Mouse (Mus musculus): ENCODE data around the gene Tpsg1. TPM values are rescaled to one million over a fixed set of nuclear protein-coding genes. Genes with fewer than 3 reads are reported as not detected.
A peak's percentile ranks its signal among the peaks of the same experiment; 100 is the strongest.

Gene Tpsg1
- polyA plus RNA-seq, 1 experiment from 2014 or later: 16.6 TPM

- 38% methylated on average over 9 of the region's 9 CpGs for WGBS
- no peak for ATAC-seq (ENCODE audit: insufficient number of reproducible peaks, low FRiP score, low TSS enrichment, low read depth)
- H3K4me2 ChIP-seq: no peak overlapping the region
These were observed 4.9 kb downstream of the Tpsg1 start for GRCm38 (mm10) chr17:25374011-25374410.

GRCm38 (mm10) chr17:25394526-25394925 lies 25.5 kb downstream of the Tpsg1 start:
- WGBS: 78% methylated on average over 4 of the region's 4 CpGs

More at GRCm38 (mm10) chr17:25374011-25374410, 4.9 kb downstream of the Tpsg1 start:
- Histone ChIP-seq H3K36me3 (peaks cover 37% of the 10 kb centered on the region), H3K9ac (no peak overlapping the region), H3K9me3 (no peaks in the 10 kb centered on the region), H3K4me3 (no peak overlapping the region), H3K4me1 (peaks cover 5% of the 10 kb centered on the region; the same call in 1 of the 2 replicates), H3K27ac (no peak overlapping the region), H3K27me3 (no peaks in the 10 kb centered on the region)

DNA sequence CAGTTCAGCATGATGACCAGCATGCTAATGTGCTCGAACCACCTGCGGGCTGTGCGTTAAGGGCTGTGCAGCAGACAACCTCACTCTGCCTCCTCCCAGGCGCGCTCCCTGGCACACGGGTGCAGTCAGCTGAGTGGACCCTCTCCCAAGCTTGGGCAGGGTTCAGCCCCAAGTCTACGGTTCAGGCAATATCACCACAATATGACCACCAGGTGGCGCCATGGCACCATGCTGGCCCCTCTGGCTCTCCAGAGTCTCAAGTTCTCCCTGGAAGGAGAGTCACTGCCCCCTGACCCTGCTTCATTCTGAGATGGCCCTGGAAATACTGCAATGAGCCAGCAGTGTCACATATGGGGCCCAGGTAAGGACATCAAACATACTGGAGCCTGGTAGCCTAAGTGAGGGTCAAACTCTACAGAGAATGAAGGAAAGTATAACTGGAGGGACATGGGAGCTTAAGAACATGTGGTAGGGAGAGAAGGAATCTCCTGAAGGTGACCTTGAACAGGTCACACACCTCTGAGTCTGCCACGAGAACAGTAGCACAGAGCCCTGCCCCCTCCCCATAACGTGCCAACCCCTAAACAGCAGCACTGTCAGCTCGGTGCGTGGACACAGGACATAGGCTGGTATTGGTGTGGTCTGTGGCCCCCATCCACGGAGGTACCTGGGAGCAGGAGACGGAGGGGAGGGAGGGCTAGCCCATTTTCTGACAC lies 28.9 kb downstream of the Tpsg1 start:
- Histone ChIP-seq H3K36me3 (peaks cover 16% of the 10 kb centered on the region), H3K4me2 (no peak overlapping the region), H3K27me3 (no peaks in the 10 kb centered on the region), H3K9me3 (no peaks in the 10 kb centered on the region), H3K9ac (no peak overlapping the region), H3K4me3 (no peak overlapping the region), H3K27ac (no peak overlapping the region), H3K4me1 (peaks cover 10% of the 10 kb centered on the region; the same call in 1 of the 2 replicates)
- no peak for ATAC-seq (ENCODE audit: insufficient number of reproducible peaks, low FRiP score, low TSS enrichment, low read depth)
- 25% methylated on average over 14 of the region's 14 CpGs for WGBS

More at GRCm38 (mm10) chr17:25394526-25394925, 25.5 kb downstream of the Tpsg1 start:
- Histone ChIP-seq H3K4me3 (no peak overlapping the region), H3K27ac (no peak overlapping the region), H3K4me1 (peaks cover 10% of the 10 kb centered on the region; the same call in 1 of the 2 replicates), H3K36me3 (peaks cover 41% of the 10 kb centered on the region), H3K9ac (no peak overlapping the region), H3K9me3 (no peaks in the 10 kb centered on the region), H3K4me2 (no peak overlapping the region), H3K27me3 (no peaks in the 10 kb centered on the region)
- no peak for ATAC-seq (ENCODE audit: insufficient number of reproducible peaks, low FRiP score, low TSS enrichment, low read depth)

DNA sequence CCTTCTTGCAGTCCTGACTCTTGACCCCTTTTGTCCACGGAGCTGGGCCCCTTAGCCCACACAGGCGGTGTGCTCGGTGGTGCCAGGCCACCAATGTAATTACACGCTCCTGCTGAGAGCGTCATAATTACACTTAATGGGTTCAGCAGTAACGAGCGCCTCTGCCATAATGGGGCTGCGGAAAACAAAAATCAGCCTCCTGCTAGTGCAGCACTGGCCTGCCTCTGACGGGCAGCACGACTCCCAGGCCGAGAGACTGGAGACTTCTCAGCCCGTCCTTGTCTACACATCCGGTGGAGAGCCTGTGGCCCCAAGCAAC lies 29.4 kb downstream of the Tpsg1 start:
- WGBS: 26% methylated on average over 13 of the region's 13 CpGs
- Histone ChIP-seq H3K4me1 (peaks cover 10% of the 10 kb centered on the region; the same call in 1 of the 2 replicates), H3K27ac (no peak overlapping the region), H3K9ac (no peak overlapping the region), H3K4me2 (no peak overlapping the region), H3K36me3 (peaks cover 12% of the 10 kb centered on the region), H3K9me3 (no peaks in the 10 kb centered on the region), H3K4me3 (no peak overlapping the region), H3K27me3 (no peaks in the 10 kb centered on the region)
- no peak for ATAC-seq (ENCODE audit: insufficient number of reproducible peaks, low FRiP score, low TSS enrichment, low read depth)

DNA sequence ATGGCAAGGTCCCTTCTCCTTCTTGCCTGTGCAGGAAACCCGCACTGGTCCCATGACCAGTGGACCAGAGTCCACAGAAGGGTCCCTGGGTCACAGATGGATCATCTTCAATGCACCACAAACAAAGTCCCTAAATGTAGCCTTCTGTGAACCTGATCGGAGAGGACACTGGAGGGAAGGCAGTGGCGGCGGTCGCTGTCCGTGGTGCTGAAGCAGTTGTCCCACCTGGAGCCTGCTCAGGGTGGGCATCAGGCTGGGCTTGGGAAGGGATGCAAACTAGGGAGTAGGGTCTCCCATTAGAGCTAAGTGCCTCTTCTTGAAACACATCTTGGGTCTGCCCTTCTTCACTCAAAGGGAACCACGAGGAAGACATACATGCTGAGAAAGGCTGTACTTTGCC lies 31.4 kb downstream of the Tpsg1 start:
- Histone ChIP-seq H3K4me2 (no peak overlapping the region), H3K36me3 (no peaks in the 10 kb centered on the region; the same call in 1 of the 2 replicates), H3K27ac (no peak overlapping the region), H3K9me3 (no peaks in the 10 kb centered on the region), H3K4me3 (no peak overlapping the region), H3K27me3 (no peaks in the 10 kb centered on the region), H3K4me1 (peaks cover 17% of the 10 kb centered on the region), H3K9ac (no peak overlapping the region)
- no peak for ATAC-seq (ENCODE audit: insufficient number of reproducible peaks, low FRiP score, low TSS enrichment, low read depth)
- 5% methylated on average over 7 of the region's 7 CpGs for WGBS

GRCm38 (mm10) chr17:25401491-25401890 lies 32.4 kb downstream of the Tpsg1 start:
- no peaks in the 10 kb centered on the region; the same call in 1 of the 2 replicates for H3K36me3 ChIP-seq
- WGBS: 52% methylated on average over 4 of the region's 4 CpGs
- H3K9me3 ChIP-seq: no peaks in the 10 kb centered on the region
- peaks cover 27% of the 10 kb centered on the region for H3K4me1 ChIP-seq
- no peak overlapping the region for H3K27ac ChIP-seq
- no peak overlapping the region for H3K9ac ChIP-seq
- ATAC-seq (ENCODE audit: insufficient number of reproducible peaks, low FRiP score, low TSS enrichment, low read depth): no peak
- H3K27me3 ChIP-seq: no peaks in the 10 kb centered on the region
- no peak overlapping the region for H3K4me3 ChIP-seq
- H3K4me2 ChIP-seq: no peak overlapping the region

GRCm38 (mm10) chr17:25402224-25402623 lies 33.2 kb downstream of the Tpsg1 start:
- Histone ChIP-seq H3K36me3 (no peaks in the 10 kb centered on the region), H3K27me3 (no peaks in the 10 kb centered on the region), H3K9ac (no peak overlapping the region), H3K4me3 (no peak overlapping the region), H3K4me1 (peaks cover 35% of the 10 kb centered on the region), H3K4me2 (no peak overlapping the region), H3K27ac (no peak overlapping the region), H3K9me3 (no peaks in the 10 kb centered on the region)
- no peak for ATAC-seq (ENCODE audit: insufficient number of reproducible peaks, low FRiP score, low TSS enrichment, low read depth)
- WGBS: 84% methylated on average over 13 of the region's 13 CpGs

- Histone ChIP-seq H3K4me1 (peaks cover 38% of the 10 kb centered on the region), H3K4me3 (no peak overlapping the region), H3K27ac (no peak overlapping the region), H3K9ac (no peak overlapping the region), H3K36me3 (no peaks in the 10 kb centered on the region), H3K9me3 (no peaks in the 10 kb centered on the region), H3K4me2 (no peak overlapping the region), H3K27me3 (no peaks in the 10 kb centered on the region)
- 38% methylated on average over 3 of the region's 3 CpGs for WGBS
- ATAC-seq (ENCODE audit: insufficient number of reproducible peaks, low FRiP score, low TSS enrichment, low read depth): no peak
These were observed 35.1 kb downstream of the Tpsg1 start for GRCm38 (mm10) chr17:25404190-25404589.

GRCm38 (mm10) chr17:25405224-25405895 lies 36.3 kb downstream of the Tpsg1 start:
- Histone ChIP-seq H3K27me3 (no peaks in the 10 kb centered on the region), H3K9me3 (no peaks in the 10 kb centered on the region), H3K27ac (no peak overlapping the region), H3K4me2 (no peak overlapping the region), H3K4me3 (no peak overlapping the region), H3K36me3 (no peaks in the 10 kb centered on the region), H3K4me1 (peaks cover 49% of the 10 kb centered on the region), H3K9ac (no peak overlapping the region)
- no peak for ATAC-seq (ENCODE audit: insufficient number of reproducible peaks, low FRiP score, low TSS enrichment, low read depth)
- WGBS: 15% methylated on average over 9 of the region's 10 CpGs

DNA sequence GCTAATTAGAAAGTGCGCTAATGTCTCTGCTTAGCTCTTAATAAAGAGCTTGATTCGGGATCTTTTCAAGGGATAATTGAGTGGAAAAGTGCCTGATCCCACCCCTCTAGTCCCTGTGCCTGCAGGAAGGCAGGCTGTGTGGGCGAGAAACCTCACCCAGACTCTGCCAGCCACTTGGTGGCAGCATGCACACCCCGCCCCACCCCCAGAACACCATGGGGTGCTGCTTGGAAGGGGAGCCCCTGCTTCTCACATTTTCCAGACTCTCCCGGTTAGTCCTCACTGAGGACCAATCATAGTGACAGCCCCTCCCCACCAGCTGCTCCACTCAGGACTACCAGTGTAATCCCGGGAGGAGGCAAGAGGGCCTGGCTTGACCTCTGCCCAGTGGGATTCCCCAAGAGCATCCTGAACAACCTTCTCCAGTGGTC lies 37.0 kb downstream of the Tpsg1 start:
- ATAC-seq (ENCODE audit: insufficient number of reproducible peaks, low FRiP score, low TSS enrichment, low read depth): no peak
- Histone ChIP-seq H3K4me1 (peaks cover 56% of the 10 kb centered on the region), H3K27me3 (no peaks in the 10 kb centered on the region), H3K9me3 (no peaks in the 10 kb centered on the region), H3K36me3 (no peaks in the 10 kb centered on the region), H3K4me3 (no peak overlapping the region), H3K9ac (no peak overlapping the region), H3K4me2 (no peak overlapping the region), H3K27ac (no peak overlapping the region)
- WGBS: 22% methylated on average over 6 of the region's 6 CpGs

- Histone ChIP-seq H3K4me3 (no peak overlapping the region), H3K27me3 (no peaks in the 10 kb centered on the region), H3K36me3 (no peaks in the 10 kb centered on the region), H3K9ac (no peak overlapping the region), H3K27ac (peak overlapping the region; percentile 30; the same call in 1 of the 2 replicates), H3K9me3 (no peaks in the 10 kb centered on the region), H3K4me1 (peaks cover 61% of the 10 kb centered on the region), H3K4me2 (no peak overlapping the region)
- 73% methylated on average over 4 of the region's 4 CpGs for WGBS
- ATAC-seq (ENCODE audit: insufficient number of reproducible peaks, low FRiP score, low TSS enrichment, low read depth): no peak
These were observed 38.3 kb downstream of the Tpsg1 start for GRCm38 (mm10) chr17:25407352-25407751.

- ATAC-seq (ENCODE audit: insufficient number of reproducible peaks, low FRiP score, low TSS enrichment, low read depth): no peak
- Histone ChIP-seq H3K36me3 (no peaks in the 10 kb centered on the region), H3K9ac (no peak overlapping the region), H3K4me2 (no peak overlapping the region), H3K27ac (no peak overlapping the region), H3K4me3 (no peak overlapping the region), H3K9me3 (no peaks in the 10 kb centered on the region), H3K27me3 (no peaks in the 10 kb centered on the region), H3K4me1 (peaks cover 61% of the 10 kb centered on the region)
- WGBS: 84% methylated on average over 7 of the region's 7 CpGs
These were observed 39.4 kb downstream of the Tpsg1 start for GRCm38 (mm10) chr17:25408302-25408999.

Data from limb, embryonic 15.5 days (tissue).